Mouse (Mus musculus) liver, postnatal 0 days (tissue): ENCODE measurements around the gene Lyz1.

Source experiments
- CTCF ChIP-seq: sonication (generic); IDR thresholded peaks from 2 replicates; pipeline ENCODE4 v1.5.1; 2016; ENCODE audit warnings: antibody characterized with exemption, low read depth
- EP300 ChIP-seq: IDR thresholded peaks from 2 replicates; pipeline ENCODE4 v1.6.1; 2016; ENCODE audit warnings: antibody characterized with exemption, low read depth, mild to moderate bottlenecking

DNA sequence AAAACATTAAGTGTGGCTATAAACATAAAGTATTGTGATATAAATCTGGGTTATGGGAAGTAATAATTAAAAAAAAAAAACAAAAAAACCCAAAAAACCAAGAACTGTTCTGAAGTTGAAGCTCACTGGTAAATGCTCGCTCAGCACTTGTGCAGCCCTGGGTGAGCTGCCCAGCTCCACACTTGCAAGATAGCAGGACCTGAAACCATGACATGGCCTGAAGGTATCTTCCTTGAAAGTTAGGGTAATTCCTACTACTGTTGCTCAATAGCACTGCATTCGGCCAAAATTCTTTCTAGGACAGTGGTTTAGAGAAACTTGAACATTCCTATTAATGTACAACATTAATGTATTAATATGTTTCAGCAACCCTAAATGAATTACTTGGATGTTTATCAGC lies 20.5 kb upstream of the Lyz1 start:
- no peak for TF ChIP-seq CTCF
- no peak for TF ChIP-seq EP300
